Mouse (Mus musculus) heart, embryonic 11.5 days (tissue): ENCODE results near the gene Boll. TPM values are rescaled to one million over a fixed set of nuclear protein-coding genes. Genes with fewer than 3 reads are reported as not detected.

ENCODE experiments used
- ATAC-seq: fragments of 200-750 bp; cut with Nextera tagmentation; replicated peaks from 2 replicates; pipeline ENCODE4 v1.8.0; 2017; ENCODE audit warnings: moderate library complexity; ENCODE audit not compliant: insufficient number of reproducible peaks, low FRiP score, low TSS enrichment
- H3K27ac ChIP-seq: fragments of 300-500 bp; sonication (generic); 2 replicates; pipeline ENCODE4 v1.5.1; 2014; ENCODE audit warnings: mild to moderate bottlenecking, low read depth, low read length
- H3K27me3 ChIP-seq: fragments of 300-500 bp; sonication (generic); 2 replicates; pipeline ENCODE4 v1.6.1; 2014; ENCODE audit warnings: mild to moderate bottlenecking, low read length, mixed read lengths; ENCODE audit not compliant: control insufficient read depth, insufficient read depth
- H3K36me3 ChIP-seq: fragments of 300-500 bp; sonication (generic); 2 replicates; pipeline ENCODE4 v1.6.1; 2014; ENCODE audit warnings: mild to moderate bottlenecking, low read length, moderate library complexity, mixed read lengths; ENCODE audit not compliant: control insufficient read depth, insufficient read depth
- H3K4me1 ChIP-seq: fragments of 300-500 bp; sonication (generic); 2 replicates; pipeline ENCODE4 v1.6.1; 2014; ENCODE audit warnings: low read length; ENCODE audit not compliant: control insufficient read depth, insufficient read depth
- H3K4me2 ChIP-seq: fragments of 300-500 bp; sonication (generic); 2 replicates; pipeline ENCODE4 v1.6.1; 2014; ENCODE audit warnings: mild to moderate bottlenecking, moderate library complexity
- H3K4me3 ChIP-seq: fragments of 300-500 bp; sonication (generic); 2 replicates; pipeline ENCODE4 v1.5.1; 2014; ENCODE audit warnings: low read depth, low read length
- H3K9ac ChIP-seq: fragments of 300-500 bp; sonication (generic); 2 replicates; pipeline ENCODE4 v1.6.1; 2014; ENCODE audit warnings: mild to moderate bottlenecking, low read depth, low read length, moderate library complexity
- H3K9me3 ChIP-seq: fragments of 300-500 bp; sonication (generic); replicated peaks from 2 replicates; pipeline ENCODE4 v1.6.1; 2016; ENCODE audit warnings: low read length; ENCODE audit not compliant: control insufficient read depth
- WGBS: fragments of 180-500 bp; shearing (Covaris S2); extraction: QIAGEN DNeasy Blood & Tissue Kit; methylation state at CpG from one replicate; pipeline ENCODE4 v1.1.7; 2014; ENCODE audit not compliant: insufficient replicate concordance; 5-methylcytosine and 5-hydroxymethylcytosine counted together
- polyA plus RNA-seq: library from polyadenylated mRNA; unstranded; fragments of >200 nt; fragmentation: Nextera tagmentation; extraction: Ambion mirVana; gene quantifications from 2 replicates; pipeline ENCODE4 v1.2.1, GENCODE M21; 2014

Boll gene
- polyA plus RNA-seq, 1 experiment from 2014 or later, result 0.33 TPM

GRCm38 (mm10) chr1:55279081-55279480 lies 84.2 kb downstream of the Boll start:
- Histone ChIP-seq H3K27ac (no peak overlapping the region), H3K9me3 (no peaks in the 10 kb centered on the region), H3K27me3 (no peaks in the 10 kb centered on the region), H3K9ac (no peak overlapping the region), H3K36me3 (no peaks in the 10 kb centered on the region), H3K4me2 (no peak overlapping the region), H3K4me1 (no peaks in the 10 kb centered on the region), H3K4me3 (no peak overlapping the region)
- 78% methylated on average over 9 of the region's 9 CpGs for WGBS
- ATAC-seq, result no peak

- Histone ChIP-seq H3K4me3 (no peak overlapping the region), H3K4me2 (no peak overlapping the region), H3K36me3 (no peaks in the 10 kb centered on the region), H3K27ac (no peak overlapping the region), H3K9me3 (no peaks in the 10 kb centered on the region), H3K27me3 (no peaks in the 10 kb centered on the region), H3K4me1 (no peaks in the 10 kb centered on the region), H3K9ac (no peak overlapping the region)
- no peak for ATAC-seq
- whole genome bisulfite sequencing, result 64% methylated on average over 2 of the region's 2 CpGs
Measured at GRCm38 (mm10) chr1:55265447-55265846, 97.8 kb downstream of the Boll start.

DNA sequence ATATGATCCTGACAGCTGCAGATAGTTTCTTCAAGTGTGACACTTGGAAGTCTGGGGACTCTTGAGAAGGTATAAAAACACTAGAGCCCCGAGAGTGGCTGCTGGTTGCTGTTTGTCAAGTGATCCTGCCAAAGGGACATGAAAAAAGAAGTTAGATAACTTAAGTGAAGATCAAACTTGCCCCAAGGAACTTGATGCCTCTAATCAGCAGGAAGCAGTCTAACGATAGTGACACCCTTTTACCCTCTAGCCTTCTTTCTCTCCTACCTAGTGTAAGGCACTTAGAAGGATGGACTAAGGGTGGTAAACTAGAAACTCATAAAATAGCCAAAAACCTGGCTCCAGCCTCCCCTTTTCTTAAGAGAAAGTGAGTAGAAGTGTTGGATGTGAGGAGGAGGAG lies 98.9 kb downstream of the Boll start:
- Histone ChIP-seq H3K36me3 (no peaks in the 10 kb centered on the region), H3K4me1 (no peaks in the 10 kb centered on the region), H3K27ac (no peak overlapping the region), H3K9me3 (no peaks in the 10 kb centered on the region), H3K9ac (no peak overlapping the region), H3K4me3 (no peak overlapping the region), H3K27me3 (no peaks in the 10 kb centered on the region), H3K4me2 (no peak overlapping the region)
- WGBS, result 5% methylated on average over 2 of the region's 2 CpGs
- no peak for ATAC-seq

- H3K9ac ChIP-seq, result no peak overlapping the region
- WGBS, result 73% methylated on average over 2 of the region's 2 CpGs
- ATAC-seq, result no peak
- no peaks in the 10 kb centered on the region for H3K27me3 ChIP-seq
- no peaks in the 10 kb centered on the region for H3K4me1 ChIP-seq
- no peaks in the 10 kb centered on the region for H3K36me3 ChIP-seq
- no peak overlapping the region for H3K4me3 ChIP-seq
- H3K4me2 ChIP-seq, result no peak overlapping the region
- H3K9me3 ChIP-seq, result no peaks in the 10 kb centered on the region
- no peak overlapping the region for H3K27ac ChIP-seq
Measured at GRCm38 (mm10) chr1:55246374-55246773, 116.9 kb downstream of the Boll start.

GRCm38 (mm10) chr1:55239237-55239636 lies 124.0 kb downstream of the Boll start:
- Histone ChIP-seq H3K4me2 (peak overlapping the region; percentile 98), H3K27me3 (no peaks in the 10 kb centered on the region), H3K27ac (no peak overlapping the region), H3K36me3 (no peaks in the 10 kb centered on the region), H3K4me1 (peaks cover 13% of the 10 kb centered on the region), H3K9me3 (no peaks in the 10 kb centered on the region), H3K4me3 (peak overlapping the region; percentile 65; the same call in 1 of the 2 replicates), H3K9ac (no peak overlapping the region)
- 2% methylated on average over 1 of the region's 1 CpGs for whole genome bisulfite sequencing
- ATAC-seq, result no peak

DNA sequence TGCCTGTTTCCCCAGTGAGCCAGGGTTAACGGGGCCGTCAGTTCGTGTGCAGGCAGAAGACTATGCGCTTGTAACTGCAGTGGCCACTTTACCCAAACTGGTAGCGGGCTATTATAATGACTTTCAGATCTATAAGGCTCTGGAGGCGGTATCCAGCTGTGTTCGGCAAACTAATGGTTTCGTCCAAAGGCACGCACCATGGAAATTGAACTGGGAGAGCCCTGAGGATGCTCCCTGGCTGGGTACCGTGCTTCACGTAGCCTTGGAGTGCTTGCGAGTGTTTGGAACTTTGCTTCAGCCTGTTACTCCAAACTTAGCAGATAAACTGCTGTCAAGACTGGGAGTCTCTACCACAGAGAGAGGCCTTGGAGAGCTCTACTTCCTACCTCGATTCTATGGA lies 124.8 kb downstream of the Boll start:
- no peaks in the 10 kb centered on the region for H3K27me3 ChIP-seq
- peak overlapping the region; percentile 98 for H3K4me2 ChIP-seq
- no peaks in the 10 kb centered on the region for H3K36me3 ChIP-seq
- ATAC-seq, result no peak
- peak overlapping the region; percentile 65 for H3K4me3 ChIP-seq
- H3K27ac ChIP-seq, result no peak overlapping the region
- WGBS, result 40% methylated on average over 13 of the region's 13 CpGs
- H3K4me1 ChIP-seq, result peaks cover 13% of the 10 kb centered on the region
- peak overlapping the region; percentile 77 for H3K9ac ChIP-seq
- no peaks in the 10 kb centered on the region for H3K9me3 ChIP-seq

- Histone ChIP-seq H3K4me2 (peak overlapping the region; percentile 98), H3K4me1 (peaks cover 13% of the 10 kb centered on the region), H3K9ac (peak overlapping the region; percentile 77), H3K9me3 (no peaks in the 10 kb centered on the region), H3K27ac (no peak overlapping the region), H3K4me3 (peak overlapping the region; percentile 65), H3K27me3 (no peaks in the 10 kb centered on the region; the same call in 1 of the 2 replicates), H3K36me3 (no peaks in the 10 kb centered on the region)
- under 1% methylated on average over 23 of the region's 23 CpGs for WGBS
- peak; percentile 49; the same call in 1 of the 2 replicates for ATAC-seq
Measured at GRCm38 (mm10) chr1:55237643-55238161, 125.6 kb downstream of the Boll start.

- ATAC-seq, result peak; percentile 96
- no peaks in the 10 kb centered on the region for H3K36me3 ChIP-seq
- peak within 1 kb of the TSS; percentile 65 for H3K4me3 ChIP-seq
- peaks cover 13% of the 10 kb centered on the region for H3K4me1 ChIP-seq
- peak within 1 kb of the TSS; percentile 98 for H3K4me2 ChIP-seq
- H3K9me3 ChIP-seq, result no peaks in the 10 kb centered on the region
- H3K9ac ChIP-seq, result peak within 1 kb of the TSS; percentile 77
- no peaks in the 10 kb centered on the region; the same call in 1 of the 2 replicates for H3K27me3 ChIP-seq
- under 1% methylated on average over 82 of the region's 82 CpGs for WGBS
- 0 out of 2 replicates have a peak within 1 kb of the TSS, but pooled peaks have one; percentile 47 for H3K27ac ChIP-seq
Measured at GRCm38 (mm10) chr1:55236890-55237642, 126.2 kb downstream of the Boll start, which contains the start of gene Mars2. Mars2 (plus strand) TSS chr1:55237177.
